In the genomic region with DNA sequence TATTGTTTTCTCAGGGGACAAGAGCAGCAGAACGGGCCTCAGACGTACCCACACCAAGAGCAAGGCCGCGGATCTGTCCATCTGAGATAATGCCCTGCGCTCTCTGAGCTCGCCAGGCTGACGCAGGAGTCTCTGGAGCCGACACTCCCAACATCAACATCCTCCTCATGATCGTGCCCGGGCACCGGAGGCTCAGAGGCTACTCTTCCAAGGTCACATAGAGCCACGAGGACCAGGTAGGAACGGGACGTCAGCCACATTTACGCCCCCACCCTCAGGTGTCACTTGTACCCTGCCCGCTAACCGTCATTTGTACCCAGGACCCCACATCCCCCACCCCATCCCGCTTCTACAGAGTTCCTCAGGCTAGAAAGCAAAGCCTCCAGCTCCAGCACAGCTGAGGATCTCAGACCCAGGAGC, we compare ENCODE assay signal across 1 mouse cellular context.
TF ChIP-seq lines count a peak whose summit lies in the region.

No protein-coding gene starts in this region.

TF ChIP-seq in MEL, 35 proteins besides CTCF, POLR2A, EP300 and RAD21 (continued from another document):
- TF ChIP-seq SIN3A (IDR thresholded peaks at IDR 0.05; ENCODE audit: low read length) = no peak; the same call in 1 of the 2 replicates
- TF ChIP-seq ZKSCAN1 (IDR thresholded peaks at IDR 0.05; ENCODE audit: low read depth, low read length) = no peak
